Mouse (Mus musculus) fibroblast of lung, adult 2 months (primary cell): Measurements from ENCODE around the gene Hemk1.

Source experiments
- DNase-seq: peaks from one replicate; pipeline ENCODE4 v3.0.0-alpha.2; 2011; ENCODE audit warnings: low read depth

The Hemk1 gene

DNA sequence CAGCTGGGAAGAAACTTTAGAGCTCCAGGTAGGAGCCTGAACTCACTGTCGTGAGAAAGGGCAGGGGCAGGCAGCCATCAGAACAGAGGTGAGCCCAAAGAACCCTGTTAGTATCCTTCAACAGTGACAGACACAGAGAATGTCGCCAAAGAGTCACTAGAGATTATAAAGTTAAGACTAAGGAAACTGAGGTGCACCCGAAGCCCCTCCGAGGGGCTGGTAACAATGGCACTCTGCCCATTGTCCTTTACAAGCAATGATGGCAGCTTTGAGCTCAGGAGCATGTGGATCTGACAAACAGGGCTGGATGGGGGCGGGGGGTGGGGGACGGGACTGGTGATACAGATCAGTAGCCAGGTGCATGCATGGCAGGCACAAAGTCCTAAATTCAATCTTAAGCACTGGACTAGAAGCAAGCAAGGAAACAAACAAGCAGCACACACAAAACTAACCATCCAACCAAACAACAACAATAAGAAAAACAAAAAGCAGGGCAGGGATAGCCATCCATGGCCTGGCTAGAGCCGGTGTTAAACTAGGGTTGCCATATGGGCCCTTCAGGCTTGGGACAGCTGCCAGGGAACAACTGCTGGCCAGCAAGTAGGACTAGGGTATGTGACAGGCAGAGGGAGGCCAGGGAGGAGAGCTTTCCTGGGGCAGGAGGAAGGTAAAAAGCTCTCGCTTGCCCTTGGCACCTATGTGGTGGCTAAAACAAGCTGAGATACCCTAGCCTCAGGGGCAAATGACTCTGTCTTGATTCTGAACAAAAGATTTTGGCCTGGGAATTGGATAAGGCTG is 5.2 kb upstream of the Hemk1 start:
- no peak for DNase-seq

DNA sequence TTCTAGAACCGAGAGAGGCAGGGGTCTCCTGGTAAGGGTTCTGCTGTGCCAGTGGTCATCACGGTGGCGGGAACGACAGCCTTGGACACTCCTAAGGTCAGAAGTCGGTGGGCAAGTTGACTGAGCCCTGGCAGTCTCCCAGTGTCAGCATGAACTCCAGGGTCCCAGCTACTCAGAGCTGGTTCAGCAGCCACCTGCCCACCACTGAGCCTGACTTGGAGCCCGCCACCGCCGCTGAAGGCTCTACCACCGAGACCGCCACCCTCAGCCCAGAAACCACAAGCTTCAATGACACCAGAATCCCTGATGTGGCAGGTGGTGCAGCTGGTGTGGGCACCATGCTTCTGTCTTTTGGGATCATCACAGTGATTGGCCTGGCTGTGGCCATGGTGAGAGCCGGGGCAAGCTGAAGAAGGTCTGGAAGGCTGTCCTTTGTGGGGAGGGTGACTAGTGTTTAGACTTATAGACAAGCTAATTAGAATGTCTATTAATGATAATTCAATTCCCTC is 4.1 kb upstream of the Hemk1 start:
- no peak for DNase-seq

DNA sequence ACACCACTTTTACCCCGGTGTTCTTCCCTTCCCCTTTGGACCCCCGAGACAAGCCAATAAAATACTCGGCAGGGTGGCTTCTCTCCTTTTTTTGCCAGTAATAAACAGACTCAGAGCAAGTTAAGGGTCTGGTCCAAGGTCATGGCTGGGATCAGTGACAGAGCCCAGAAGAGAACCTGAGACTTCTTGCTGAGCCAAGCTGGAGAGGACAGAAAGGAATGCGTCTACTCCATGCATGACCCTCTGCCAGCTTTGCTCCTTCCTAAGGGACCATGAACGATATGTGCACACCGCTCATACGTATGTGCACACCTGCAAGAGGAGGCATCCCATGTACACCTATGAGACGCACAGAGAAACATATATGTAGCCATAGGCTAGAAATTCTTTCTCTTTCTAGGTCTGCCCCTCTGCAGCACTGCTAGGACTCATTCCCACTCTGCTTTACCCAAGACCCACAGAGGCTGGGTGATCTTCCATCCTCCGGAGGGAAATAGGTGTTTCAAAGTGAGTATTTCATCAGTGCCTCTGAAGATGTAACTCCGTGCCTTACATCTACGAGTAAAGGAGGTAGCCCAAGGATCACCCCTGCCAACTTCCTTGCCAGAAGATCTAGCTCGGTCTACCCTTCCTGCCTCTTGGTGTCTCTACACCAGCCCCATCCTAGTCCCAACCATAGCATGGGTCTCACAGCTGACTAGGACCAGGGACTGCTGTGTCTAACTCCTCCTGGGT is 2.9 kb upstream of the Hemk1 start:
- DNase-seq, result no peak

DNA sequence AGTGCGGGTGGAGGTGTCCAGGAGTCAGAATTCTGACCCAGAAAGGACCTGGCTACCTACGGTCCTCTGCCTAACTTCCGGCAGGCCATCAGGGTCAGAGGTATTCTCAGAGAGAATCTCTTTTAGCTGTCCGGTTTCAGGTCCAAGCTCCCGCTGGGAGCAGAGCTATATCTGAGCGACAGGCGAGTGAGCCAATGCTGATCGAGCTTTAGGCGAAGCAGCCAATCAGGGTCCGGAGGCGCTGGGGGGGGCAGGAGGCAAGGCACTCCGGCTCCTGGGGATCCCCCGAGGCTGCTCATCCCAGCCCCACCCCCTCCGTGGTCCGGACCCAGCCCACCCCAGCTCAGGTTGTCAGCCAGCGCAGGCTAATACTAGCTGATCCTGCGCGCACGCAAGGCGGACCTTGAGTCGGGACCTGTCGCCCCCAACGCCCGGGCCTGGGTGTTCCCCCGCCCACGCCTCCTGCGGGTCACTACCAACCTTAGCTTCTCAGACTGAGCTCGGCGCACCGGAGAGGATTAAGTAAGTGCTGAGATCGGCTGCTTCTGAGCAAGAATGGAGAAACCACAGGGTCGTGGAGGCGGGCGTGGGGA is 2.2 kb upstream of the Hemk1 start, which contains the start of gene 6430571L13Rik:
Gene 6430571L13Rik (plus strand): TSS at position 336 of the 593 bp plus-strand sequence.
- peak; percentile 63 for DNase-seq

DNA sequence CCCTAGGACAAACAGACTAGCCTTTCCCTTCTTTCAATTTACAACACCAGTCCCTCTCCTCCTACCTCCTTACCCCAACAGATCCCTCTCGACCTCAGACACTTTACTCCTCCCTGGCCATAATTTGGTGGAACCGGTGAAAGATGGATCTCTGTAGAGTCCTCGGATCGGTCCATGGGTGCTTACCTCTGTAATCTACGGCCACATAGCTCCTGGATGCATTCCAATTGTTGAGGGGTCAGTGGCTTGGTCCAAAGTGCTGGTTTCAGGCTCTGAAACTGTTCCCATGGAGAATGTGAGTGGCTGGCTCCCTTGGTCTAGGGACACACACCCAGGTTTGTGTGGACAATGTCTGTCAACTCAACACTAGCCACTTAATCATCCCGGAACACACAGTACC is 1.8 kb downstream of the Hemk1 start:
- DNase-seq, result no peak

DNA sequence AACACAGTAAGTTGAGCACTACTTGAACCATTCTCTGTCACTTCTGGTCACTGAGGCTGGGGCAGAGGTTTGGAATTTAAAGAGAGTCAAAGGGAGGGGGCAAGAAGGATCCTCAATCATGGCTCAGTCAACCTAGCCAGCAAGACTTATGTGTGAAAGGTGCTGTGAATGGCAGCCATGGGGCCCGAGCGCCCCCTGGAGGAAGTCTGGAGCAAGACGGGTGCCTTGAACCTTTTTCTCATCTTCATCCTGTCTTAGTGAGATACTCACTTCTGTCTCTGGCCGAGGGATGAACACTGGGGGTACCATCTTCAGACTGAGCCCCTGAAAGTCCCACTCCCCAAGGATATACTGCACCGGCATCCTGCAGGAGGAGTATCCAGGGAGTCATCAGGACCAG is 2.2 kb downstream of the Hemk1 start:
- DNase-seq, result no peak

DNA sequence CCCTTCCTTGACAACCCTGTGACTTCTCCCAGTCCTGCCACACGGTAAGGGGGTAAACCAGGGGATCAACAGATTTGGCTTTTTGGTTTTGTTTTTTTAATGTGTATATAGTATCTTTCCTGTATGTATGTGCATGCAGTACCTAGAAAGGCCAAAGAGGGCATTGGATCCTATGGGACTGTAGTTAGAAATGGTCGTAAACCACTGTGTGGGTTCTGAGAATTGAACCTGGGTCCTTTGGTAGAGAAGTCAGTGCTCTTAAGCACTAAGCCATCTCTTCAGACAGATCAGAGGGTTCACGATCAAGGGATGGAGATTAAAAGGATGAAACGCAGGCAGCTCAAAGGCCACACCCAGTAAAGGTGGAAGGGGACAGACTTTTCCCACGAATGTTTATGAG is 3.1 kb downstream of the Hemk1 start:
- DNase-seq, result no peak

DNA sequence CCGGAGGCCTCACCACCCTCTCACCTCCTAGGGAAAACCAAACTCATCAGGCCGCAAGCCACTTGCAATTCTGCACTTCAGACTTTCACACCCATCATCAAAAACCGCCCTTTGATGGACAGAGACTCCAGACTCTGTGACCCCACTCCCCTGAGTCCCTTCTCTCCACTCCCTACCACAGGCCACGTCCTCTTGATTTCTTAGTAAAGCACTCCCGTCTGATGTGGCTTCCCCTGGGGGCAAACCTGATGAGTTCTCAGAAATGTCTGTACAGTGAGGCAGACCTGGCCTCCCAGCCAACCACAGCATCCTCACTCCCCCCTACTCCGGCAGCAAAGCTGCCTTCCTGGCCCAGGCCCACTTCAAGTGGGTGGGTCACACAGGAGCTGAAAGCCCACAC is 3.8 kb downstream of the Hemk1 start:
- DNase-seq, result no peak

DNA sequence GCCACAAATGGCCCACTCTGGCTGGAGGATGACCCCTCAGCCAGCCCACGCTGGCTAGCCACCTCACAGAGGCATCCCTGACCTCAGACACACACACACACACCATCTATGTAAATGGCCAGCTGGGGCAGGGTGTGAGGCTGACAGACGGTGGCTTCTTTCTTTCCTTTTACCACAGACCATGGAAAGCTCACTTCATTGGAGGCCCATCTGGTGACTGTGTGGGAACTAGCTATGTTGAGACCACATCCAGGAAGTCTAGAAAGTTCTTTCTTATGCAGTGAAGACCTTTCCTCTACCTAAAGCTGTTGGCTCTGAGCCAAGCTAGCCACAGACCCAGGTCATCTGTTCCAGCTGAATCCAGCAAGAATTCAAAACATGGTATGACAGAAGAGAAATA is 4.5 kb downstream of the Hemk1 start:
- no peak for DNase-seq

DNA sequence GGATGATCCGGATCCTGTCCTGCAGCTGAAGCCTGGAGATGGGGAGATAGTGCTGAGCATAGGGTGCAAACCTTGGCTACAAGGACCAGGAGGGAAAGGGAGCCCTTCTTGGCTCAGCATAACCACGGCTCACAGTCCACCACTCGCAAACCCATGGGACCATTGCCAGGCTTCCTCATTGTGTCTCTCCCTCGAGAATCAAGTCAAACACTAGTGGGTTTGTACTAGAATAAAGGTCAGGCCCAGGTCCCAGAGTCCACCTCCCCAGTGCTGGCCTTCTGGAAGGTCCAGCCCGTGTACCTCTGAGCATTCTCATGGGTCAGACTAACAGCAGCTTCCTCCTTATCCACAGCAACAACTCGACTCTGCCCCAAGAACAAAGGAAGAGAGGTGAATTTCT is 7.4 kb downstream of the Hemk1 start:
- no peak for DNase-seq

DNA sequence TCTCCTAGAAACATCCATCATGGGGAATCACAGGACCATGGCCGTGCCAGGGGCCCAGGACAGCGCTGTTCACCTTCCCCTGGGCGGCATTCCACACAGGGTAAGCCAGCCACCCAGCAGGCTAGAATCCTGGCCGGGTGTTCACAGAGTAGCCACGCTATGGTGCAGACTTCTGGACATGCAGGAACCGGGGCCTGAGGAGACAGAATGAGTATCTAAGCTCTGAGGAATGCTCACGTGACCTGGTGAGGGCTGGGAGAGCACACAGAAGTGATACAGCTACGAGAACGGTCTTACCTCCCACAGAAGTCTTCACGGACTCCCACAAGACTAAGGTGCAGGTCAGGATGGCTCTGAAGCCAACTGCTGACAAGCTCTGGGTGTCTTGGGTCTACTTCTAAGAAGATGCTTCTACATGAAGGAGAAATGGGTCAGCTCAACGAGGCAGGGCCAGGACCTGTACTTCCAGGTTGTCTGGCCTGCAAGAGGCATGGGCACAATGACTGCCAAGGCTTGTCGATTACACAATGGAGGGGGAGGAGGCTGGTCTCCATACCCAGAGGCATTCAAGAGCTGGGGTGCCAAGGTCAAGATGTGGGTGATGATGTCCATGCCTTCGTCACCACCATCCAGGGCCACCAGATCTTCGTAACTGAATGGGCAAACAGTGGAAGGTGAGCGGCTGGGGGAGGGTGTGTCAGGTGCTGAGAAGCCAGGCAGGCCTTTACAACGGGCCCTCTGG is 10.1 kb downstream of the Hemk1 start:
- no peak for DNase-seq

DNA sequence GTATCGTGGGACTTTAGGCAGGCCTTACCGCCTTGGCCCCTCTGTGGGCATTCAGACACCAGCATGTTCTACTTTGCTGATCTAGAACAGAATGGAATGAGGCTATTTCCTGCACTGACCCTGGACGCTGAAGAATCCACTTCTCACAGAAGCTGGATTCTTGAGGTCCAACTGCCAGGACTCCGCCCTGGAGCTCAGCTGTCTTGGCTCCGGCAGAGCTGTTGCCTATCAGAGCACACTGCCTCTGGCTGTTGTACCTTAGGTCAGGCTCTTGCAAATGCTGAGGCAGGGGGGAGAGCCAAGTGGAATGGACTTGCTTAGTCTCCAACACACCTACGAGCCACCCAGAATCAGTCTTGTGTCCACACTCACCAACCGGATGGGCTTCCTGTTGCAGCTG is 12.2 kb downstream of the Hemk1 start:
- no peak for DNase-seq

DNA sequence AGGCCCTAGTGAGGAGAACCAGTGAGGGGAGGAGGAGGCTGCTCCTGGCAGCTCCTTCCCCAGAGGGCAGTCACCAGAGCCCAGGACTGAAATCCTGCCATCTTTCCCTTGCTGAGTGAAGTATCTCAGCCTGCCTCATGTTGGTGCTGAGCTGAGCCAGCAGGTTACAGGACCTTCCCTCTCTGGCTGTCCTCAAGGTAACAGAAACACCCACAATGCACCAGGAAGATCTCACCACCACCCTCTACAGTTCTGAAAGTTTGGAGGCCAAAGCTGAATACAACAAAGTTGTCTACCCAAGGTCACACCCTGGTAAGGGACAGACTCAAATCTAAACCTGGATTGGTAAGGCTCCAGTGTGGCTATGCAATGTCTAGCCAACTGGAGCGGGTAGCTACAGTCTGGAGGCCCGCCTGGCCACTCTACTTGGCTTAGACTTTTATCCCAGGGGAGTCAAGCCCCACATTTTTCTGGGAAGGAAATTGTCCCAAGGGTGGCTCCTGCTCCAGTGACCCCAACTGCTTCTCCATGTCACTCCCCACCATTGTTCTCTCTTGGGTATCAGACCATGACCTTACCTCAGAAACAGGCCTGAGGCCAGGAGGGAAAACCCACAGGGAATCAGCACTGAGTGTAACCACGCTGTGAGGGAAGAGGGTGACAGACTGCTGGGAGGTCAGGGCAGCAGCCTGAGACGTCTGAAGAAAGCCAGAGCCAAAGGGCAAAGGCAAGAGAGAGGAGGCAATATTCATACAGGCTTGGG is 13.2 kb downstream of the Hemk1 start:
- no peak for DNase-seq

DNA sequence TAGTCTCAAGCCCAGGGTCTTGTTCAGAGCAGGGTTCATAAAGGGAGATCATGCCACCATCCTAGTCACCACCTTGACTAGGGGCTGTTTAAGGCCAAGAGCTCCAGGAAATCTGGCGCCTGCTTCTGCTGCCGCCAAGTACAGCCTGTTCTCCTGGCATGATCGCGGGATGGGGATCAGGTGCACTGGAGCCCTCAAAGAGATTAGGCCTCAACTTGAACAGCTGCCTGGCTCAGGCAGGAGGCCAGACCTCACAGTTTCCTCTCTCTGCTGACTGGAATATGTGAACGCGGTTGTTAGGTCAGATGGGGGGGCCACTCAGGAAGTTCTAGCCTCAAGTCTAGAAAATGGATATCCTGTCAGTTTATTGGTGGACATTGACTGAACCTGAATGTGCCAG is 14.6 kb downstream of the Hemk1 start:
- DNase-seq, result peak; percentile 64

DNA sequence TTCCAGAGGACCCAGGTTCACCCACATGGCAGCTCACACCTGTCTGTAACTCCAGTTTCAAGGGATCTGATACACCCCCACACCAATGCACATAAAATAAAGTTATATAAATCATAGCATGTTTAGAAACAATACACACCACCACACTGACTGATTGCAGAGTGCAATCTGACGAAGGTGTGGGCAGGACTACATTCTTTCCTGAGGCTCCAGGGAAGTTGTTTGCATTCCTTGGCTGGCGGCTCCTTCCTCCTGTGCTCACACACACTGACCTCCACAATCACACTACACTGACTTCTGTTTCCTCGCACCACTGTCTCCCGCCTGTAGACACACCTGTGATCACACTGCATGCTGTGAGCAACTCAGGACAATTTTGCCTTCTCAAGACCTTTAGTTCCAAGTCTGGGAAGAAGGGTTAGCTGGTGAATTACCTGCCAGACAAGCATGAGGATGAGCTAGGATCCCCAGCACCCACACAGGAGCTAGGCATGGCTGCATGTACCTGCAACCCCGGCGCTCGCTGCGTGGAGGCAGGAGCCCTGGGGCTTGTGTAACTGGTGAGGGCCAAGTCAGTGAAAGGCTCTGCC is 15.6 kb downstream of the Hemk1 start:
- no peak for DNase-seq

DNA sequence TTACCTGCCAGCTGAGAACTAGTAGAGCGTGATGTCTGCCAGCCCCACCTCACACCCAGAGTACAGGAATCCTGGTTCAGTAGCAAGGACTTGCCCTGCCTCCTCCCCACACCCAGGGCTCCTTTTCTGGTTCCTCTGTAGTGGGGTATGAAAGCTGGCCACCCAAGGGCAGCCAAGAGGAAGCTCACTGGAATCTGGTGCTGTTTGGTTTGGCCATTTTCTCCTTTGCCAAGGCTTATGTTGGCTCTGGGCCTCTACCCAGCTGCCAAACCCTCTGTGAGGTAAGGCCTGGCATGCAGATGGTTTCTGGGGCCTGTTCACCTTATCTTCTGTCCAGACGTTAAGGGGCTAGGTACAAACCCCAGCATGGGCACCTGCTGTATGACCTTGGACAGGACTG is 22.4 kb downstream of the Hemk1 start:
- DNase-seq, result no peak

DNA sequence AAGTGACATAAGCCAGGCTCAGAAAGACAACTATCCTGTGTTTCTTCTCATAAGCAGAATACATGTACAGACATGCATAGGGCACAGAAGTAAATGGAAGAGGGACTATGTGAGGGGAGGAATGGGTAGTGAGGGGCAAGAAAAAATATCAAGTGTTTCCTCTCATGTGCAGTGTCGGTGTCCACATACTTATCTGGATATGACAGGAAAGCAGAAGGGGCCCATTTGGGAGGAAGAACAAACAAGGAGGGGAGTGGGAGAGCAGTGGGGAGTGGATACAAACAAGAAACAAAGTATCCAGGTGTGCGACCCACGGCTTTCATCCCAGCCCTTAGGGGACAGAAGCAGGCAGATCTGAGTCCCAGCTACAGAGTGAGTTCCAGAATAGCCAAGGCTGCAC is 24.2 kb downstream of the Hemk1 start:
- DNase-seq, result no peak

DNA sequence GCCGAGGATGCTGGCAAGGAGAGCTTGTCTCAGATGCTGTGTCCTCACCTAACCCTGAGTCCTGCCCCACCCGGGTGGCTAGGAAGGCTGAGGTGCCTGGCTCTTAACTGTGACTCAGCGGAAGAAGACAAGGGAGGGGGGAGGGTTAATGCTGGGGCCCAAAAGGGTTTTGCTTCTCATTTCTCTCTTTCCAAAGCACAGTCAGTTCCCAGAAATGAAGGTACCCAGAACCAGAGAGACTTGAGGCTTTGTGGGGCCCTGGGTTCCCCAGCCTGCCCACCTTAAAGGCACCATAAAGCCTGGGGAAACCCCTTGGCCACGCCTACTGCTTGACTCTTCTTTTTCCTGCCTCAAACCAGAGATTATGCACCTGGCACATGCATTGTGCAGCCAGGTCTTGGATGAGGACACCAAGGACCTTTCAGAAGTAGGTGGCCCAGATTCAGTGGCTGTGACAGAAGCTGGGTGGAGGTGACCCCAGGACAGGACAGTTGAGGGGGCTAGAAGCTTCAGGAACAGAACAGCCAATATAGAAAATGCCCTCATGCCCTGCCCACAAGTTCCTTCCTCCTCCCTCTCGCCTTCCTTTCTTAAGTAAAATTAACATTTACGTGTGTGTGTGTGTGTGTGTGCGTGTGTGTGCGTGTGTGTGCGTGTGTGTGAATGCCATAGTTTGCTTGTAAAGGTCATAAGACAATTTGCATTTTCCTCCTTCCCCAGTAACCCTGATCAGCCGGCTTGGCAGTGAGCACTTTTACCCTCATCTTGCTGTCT is 25.2 kb downstream of the Hemk1 start:
- no peak for DNase-seq

DNA sequence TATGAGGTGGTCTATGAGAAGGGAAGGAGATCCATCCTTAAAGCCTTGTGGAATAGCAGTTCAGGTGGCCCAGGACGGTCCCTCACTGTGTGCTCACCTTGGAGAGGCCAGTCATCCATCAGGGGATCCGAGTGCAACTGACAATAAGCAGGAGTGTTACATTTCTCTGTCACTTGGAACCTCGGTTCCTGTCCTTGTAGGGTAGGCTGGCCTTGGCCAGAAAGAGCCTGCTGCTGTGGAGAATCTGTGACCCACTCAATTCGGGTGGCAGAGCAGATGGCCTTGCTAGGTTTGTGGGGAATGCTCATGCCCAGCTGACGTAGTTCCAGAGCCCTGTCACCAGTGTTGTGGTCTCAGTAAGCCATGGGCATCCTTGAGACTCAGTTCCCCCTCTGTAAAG is 28.6 kb downstream of the Hemk1 start:
- DNase-seq, result no peak

DNA sequence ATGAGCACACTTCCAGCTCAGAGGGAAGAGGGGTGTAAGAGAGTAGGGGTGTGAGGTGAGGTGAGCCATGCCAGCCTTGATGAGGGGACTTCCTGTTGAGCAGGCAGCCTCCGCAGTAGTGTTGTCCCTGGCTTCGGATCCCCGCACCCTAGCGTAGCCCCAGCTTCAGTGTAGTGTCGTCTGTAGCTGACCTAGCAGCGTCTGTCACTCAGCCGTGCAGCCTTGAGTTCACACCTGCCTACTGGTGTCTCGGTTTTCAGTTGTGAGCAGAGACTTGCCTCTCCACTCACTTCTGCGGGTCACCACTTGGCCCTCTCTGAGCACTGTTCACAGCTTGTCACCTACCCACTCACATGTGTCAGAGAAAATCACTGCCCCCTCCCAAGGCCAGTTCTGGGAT is 29.0 kb downstream of the Hemk1 start:
- DNase-seq, result no peak
